Mouse (Mus musculus) heart, adult 2 months (tissue): ENCODE measurements around the gene Mov10l1. TPM values are rescaled to one million over a fixed set of nuclear protein-coding genes. Genes with fewer than 3 reads are reported as not detected.

ENCODE experiments used
- DNase-seq, 2 experiments: peaks; one replicate each; pipeline ENCODE4 v3.0.0; 2021
- H3K27ac ChIP-seq: fragments of 200-600 bp; 2 replicates; pipeline ENCODE4 v1.8.1; 2022
- H3K27me3 ChIP-seq: fragments of 200-500 bp; 2 replicates; pipeline ENCODE4 v1.6.1; 2012; ENCODE audit warnings: mild to moderate bottlenecking, low read length, inconsistent platforms, mixed read lengths; ENCODE audit not compliant: control insufficient read depth, insufficient read depth
- H3K36me3 ChIP-seq: fragments of 200-500 bp; 2 replicates; pipeline ENCODE4 v1.6.1; 2012; ENCODE audit warnings: low read length, inconsistent platforms; ENCODE audit not compliant: control insufficient read depth, insufficient read depth
- H3K4me1 ChIP-seq: fragments of 200-500 bp; 2 replicates; pipeline ENCODE4 v1.6.1; 2011; ENCODE audit warnings: low read length; ENCODE audit not compliant: control insufficient read depth, insufficient read depth
- H3K4me3 ChIP-seq: fragments of 200-600 bp; 2 replicates; pipeline ENCODE4 v1.8.1; 2022
- H3K79me2 ChIP-seq: fragments of 200-500 bp; replicated peaks from 2 replicates; pipeline ENCODE4 v1.6.1; 2012; ENCODE audit warnings: mild to moderate bottlenecking, inconsistent platforms, low read length, moderate library complexity, mixed read lengths; ENCODE audit not compliant: control insufficient read depth, insufficient read depth
- H3K9ac ChIP-seq: fragments of 200-500 bp; 2 replicates; pipeline ENCODE4 v1.6.1; 2012; ENCODE audit warnings: low read depth, mild to moderate bottlenecking, control low read depth, inconsistent platforms, low read length, mixed read lengths
- CTCF ChIP-seq: fragments of 200-600 bp; IDR thresholded peaks from 2 replicates; pipeline ENCODE4 v1.8.1; 2022; ENCODE audit warnings: antibody characterized with exemption, mild to moderate bottlenecking, moderate library complexity
- EP300 ChIP-seq: fragments of 200-500 bp; IDR thresholded peaks from 2 replicates; pipeline ENCODE4 v1.6.1; 2011; ENCODE audit warnings: low read depth, low read length, control low read depth; ENCODE audit not compliant: insufficient read depth
- POLR2A ChIP-seq: fragments of 200-500 bp; IDR thresholded peaks from 2 replicates; pipeline ENCODE4 v1.6.1; 2011; ENCODE audit warnings: mild to moderate bottlenecking, low read depth, low read length, control low read depth; ENCODE audit not compliant: insufficient read depth
- WGBS: fragments of 180-500 bp; shearing (Covaris S2); methylation state at CpG from one replicate; pipeline ENCODE4 v1.1.7; 2018; 5-methylcytosine and 5-hydroxymethylcytosine counted together
- intact Hi-C: fragments of 180-260 bp; cut with DNase I; formaldehyde crosslinking; loops from one replicate; pipeline ENCODE4 v1.15.1; 2025
- long read RNA-seq: library from polyadenylated mRNA; stranded (forward); transcript quantifications from one replicate; pipeline ENCODE4 v2.0.0, GENCODE M21; 2021
- polyA plus RNA-seq: library from polyadenylated mRNA; depleted of rRNA; stranded (reverse); fragments of >200 nt; gene quantifications from 2 replicates; pipeline ENCODE4 v1.2.3, GENCODE M21; 2012; rRNA removed
- total RNA-seq, 2 experiments: library from RNA; stranded (reverse); gene quantifications; 2 replicates each; pipeline ENCODE4 v1.2.3; 2021

The Mov10l1 gene
- total RNA-seq (100 to 1,000 TPM in 1 of 2 experiments, 10 to 100 TPM in 1; 96.4 to 107 TPM), polyA plus RNA-seq (51.7 and 85.0 TPM in 2 replicates)
- long read RNA-seq, partial matches to known transcripts: 75 of 85 reads
- long read RNA-seq, other reads (novel, unspliced or antisense): 10 of 85 reads

DNA sequence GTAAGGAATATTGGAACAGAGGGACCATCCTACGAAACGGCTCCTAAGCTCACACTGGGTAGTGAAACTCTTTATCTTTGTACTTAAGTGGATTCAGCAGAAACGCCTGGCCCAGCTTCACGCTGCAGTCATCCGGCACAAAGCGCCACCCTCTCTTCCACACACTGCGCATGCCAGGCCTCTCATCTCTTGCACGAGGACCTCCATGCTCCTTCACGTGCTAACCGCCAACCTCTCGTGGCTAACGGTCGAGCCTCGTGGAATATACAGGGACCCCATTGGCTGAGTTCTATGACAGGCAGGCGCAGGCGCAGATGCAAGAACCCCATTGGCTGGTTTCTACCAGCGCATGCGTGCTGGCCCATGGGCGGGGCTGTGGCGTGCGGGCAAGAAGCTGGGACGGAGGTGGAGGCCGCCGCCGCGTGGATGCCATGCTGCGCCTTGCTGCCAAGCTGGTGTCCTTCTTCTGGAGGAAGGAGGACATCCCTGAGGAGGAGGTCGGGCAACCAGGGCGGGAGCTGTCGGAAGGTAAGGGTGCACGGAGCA is at the start of gene Mov10l1:
Gene Mov10l1, plus strand, starts transcription at position 376 of the 546 bp plus-strand sequence.
- Histone ChIP-seq H3K9ac (no peak within 1 kb of the TSS), H3K27me3 (no peaks in the 10 kb centered on the region), H3K79me2 (no peaks in the 10 kb centered on the region), H3K27ac (no peak within 1 kb of the TSS), H3K4me3 (no peak within 1 kb of the TSS), H3K4me1 (no peaks in the 10 kb centered on the region), H3K36me3 (no peaks in the 10 kb centered on the region)
- TF ChIP-seq EP300 (no peak), POLR2A (no peak), CTCF (no peak)
- WGBS: 90% methylated on average over 31 of the region's 31 CpGs
- intact Hi-C loops: no loop called here
- DNase-seq: no peak

DNA sequence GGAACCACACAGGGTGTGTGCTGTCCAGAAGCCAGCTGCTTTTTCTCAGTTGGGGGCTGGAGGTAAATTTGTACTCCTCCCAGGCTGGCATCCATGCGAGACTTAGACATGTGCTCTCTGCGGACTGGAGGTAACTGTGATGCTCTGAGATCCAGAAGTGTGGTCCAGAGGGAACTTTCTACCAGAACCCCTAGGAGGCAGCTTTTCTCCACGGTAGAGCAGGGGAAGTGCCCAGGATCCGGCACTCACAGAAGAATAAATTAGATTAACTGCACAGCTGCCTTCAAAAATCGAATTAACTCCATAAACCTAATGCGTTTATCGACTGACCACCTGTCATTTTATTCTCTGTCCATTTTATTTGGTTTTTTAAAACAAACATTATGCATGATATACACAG is 48.6 kb upstream of the Mov10l1 start:
- no peaks in the 10 kb centered on the region for H3K36me3 ChIP-seq
- no peak overlapping the region for H3K4me3 ChIP-seq
- intact Hi-C loops: loop anchor here (10.0 kb wide), 2 partner anchors 181 to 301 kb away; no protein-coding TSS in a partner anchor
- no peaks in the 10 kb centered on the region for H3K4me1 ChIP-seq
- DNase-seq: no peak
- H3K27me3 ChIP-seq: no peaks in the 10 kb centered on the region
- TF ChIP-seq CTCF (peak; percentile 63), POLR2A (no peak), EP300 (no peak)
- 52% methylated on average over 7 of the region's 7 CpGs for WGBS
- H3K9ac ChIP-seq: no peak overlapping the region
- no peak overlapping the region for H3K27ac ChIP-seq
- no peaks in the 10 kb centered on the region for H3K79me2 ChIP-seq

DNA sequence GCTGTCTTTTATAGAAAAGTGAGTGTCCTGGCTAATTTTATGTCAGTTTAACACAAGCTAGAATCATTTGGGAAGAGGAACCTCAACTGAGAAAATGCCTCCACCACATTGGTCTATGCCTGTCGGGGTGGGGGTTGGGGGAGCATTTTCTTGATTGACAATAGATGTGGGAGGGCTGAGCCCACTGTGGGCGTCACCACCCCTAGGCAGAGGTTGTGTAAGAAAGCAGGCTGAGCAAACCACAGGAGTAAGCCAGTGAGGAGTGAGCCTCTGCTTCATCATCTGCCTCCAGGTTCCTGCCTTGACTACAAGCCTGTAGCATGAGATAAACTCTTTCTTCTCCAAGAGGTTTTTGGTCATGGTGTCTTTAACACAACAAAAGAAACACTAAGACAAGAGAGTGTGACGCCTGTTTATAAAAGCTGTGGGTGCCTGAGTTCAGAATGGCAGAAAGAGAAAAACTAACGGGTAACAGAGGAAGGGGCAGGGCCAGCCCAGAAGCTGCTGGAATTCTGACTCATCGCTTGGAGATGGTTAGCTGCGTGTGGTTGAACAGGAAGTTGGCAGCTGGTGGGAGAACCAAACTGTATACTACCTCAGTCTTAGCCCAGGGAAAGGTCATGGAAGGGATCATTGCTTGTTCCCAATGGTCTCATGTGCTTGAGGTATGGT is 46.0 kb upstream of the Mov10l1 start:
- H3K27me3 ChIP-seq: no peaks in the 10 kb centered on the region; the same call in 1 of the 2 replicates
- intact Hi-C loops: loop anchor here (10.0 kb wide), 2 partner anchors 178 to 298 kb away; no protein-coding TSS in a partner anchor
- WGBS: 53% methylated on average over 6 of the region's 6 CpGs

DNA sequence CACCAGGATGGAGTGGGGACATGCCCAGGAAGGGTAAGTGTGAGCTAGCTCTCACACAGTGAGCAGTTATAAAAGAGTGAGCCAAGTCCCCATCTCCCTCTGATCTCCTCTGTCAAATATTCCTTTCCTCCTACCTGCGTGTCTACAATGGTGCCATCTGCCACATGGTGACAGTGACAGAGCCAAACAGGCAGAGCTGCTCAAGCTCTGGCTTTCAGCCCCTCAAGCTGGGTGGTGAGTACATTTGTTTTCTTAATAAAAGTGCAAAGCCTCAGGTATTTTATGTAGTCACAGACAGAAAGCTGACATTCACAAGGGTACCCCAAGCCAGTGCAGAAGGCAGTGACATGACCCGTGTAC is 45.4 kb upstream of the Mov10l1 start:
- TF ChIP-seq EP300: no peak
- TF ChIP-seq POLR2A: no peak
- no peak for TF ChIP-seq CTCF
- no peak for DNase-seq
- Histone ChIP-seq H3K9ac (no peak overlapping the region), H3K4me3 (no peak overlapping the region), H3K36me3 (no peaks in the 10 kb centered on the region), H3K79me2 (no peaks in the 10 kb centered on the region), H3K4me1 (no peaks in the 10 kb centered on the region), H3K27me3 (no peaks in the 10 kb centered on the region; the same call in 1 of the 2 replicates), H3K27ac (no peak overlapping the region)
- intact Hi-C loops: loop anchor here (10.0 kb wide), 2 partner anchors 178 to 298 kb away; no protein-coding TSS in a partner anchor
- 76% methylated on average over 2 of the region's 2 CpGs for WGBS

More for the DNA sequence above, 46.0 kb upstream of the Mov10l1 start:
- Histone ChIP-seq H3K27ac (no peak overlapping the region), H3K4me3 (no peak overlapping the region), H3K4me1 (no peaks in the 10 kb centered on the region), H3K36me3 (no peaks in the 10 kb centered on the region), H3K9ac (no peak overlapping the region), H3K79me2 (no peaks in the 10 kb centered on the region)
- TF ChIP-seq POLR2A (no peak), EP300 (no peak), CTCF (no peak)
- DNase-seq: no peak

DNA sequence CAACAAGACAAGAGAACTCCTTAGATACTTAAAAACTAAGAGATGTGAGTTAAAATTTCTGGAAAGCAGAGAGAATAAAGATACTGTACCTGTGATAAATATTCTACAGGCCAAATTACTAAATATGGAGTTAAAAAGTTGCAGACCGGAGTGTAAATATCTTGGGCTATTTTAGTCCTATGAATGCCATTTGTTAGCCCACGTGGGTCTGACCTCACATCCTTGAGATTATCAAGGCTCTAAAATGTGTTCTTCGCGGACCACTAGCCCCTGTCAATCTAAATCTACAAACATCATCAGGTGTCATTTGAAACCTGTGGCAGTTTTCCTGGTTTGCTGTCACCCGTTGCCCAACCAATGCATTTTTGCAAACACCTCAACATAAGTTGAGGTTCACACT is 39.9 kb upstream of the Mov10l1 start:
- Histone ChIP-seq H3K4me3 (no peak overlapping the region), H3K9ac (no peak overlapping the region), H3K27me3 (no peaks in the 10 kb centered on the region; the same call in 1 of the 2 replicates), H3K79me2 (no peaks in the 10 kb centered on the region), H3K36me3 (no peaks in the 10 kb centered on the region), H3K27ac (no peak overlapping the region), H3K4me1 (peaks cover 2% of the 10 kb centered on the region; the same call in 1 of the 2 replicates)
- 25% methylated on average over 5 of the region's 5 CpGs for WGBS
- intact Hi-C loops: no loop called here
- no peak for DNase-seq
- TF ChIP-seq POLR2A (no peak), EP300 (no peak), CTCF (no peak)
